Mouse (Mus musculus): ENCODE measurements around the gene Rbm5.

GRCm38 (mm10) chr9:107750378-107750777 is 20.4 kb downstream of the Rbm5 start:
- TF ChIP-seq CTCF (IDR thresholded peaks at IDR 0.05; ENCODE audit: low read depth): no peak
- TF ChIP-seq EP300 (IDR thresholded peaks at IDR 0.05; ENCODE audit: low read depth): no peak

All from liver, postnatal 0 days (tissue).